Mouse (Mus musculus) cerebellum, postnatal 10 days (tissue): Measurements from ENCODE around the gene Hat1.

Source experiments
- DNase-seq, 2 experiments: peaks; one replicate each; pipeline ENCODE4 v3.0.0; 2021; ENCODE audit warnings: mixed read lengths in 2 of 2

The Hat1 gene

DNA sequence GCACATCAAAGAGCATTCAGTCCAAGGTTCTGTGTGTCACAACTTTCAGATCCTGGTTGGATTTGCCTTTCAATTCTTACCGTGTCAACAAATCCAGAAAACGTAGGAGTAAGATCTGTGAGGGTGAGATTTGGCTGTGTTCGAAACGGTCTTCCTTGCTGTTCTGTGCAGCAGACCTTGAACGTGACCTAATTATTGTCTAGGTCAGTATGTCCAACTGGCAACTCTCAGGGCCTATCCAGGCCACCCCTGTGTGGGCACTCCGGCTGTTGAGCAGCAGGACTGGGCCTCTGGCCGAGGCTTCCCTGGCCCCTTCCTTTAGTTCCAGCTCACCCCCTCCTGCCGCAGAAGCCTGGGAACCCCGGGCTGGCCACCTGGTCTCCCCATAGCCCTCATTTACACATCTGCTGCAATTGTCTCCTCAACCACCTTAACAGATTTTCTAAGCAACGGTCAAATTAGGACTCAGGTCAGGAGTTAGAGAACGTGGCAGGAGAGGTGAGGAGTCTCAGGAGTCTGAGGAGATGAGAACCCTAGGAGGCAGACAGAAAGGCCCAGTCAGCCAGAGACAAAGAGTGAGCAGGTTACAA lies 78.2 kb downstream of the Hat1 start:
- peak; percentile 72 to 84 for DNase-seq

DNA sequence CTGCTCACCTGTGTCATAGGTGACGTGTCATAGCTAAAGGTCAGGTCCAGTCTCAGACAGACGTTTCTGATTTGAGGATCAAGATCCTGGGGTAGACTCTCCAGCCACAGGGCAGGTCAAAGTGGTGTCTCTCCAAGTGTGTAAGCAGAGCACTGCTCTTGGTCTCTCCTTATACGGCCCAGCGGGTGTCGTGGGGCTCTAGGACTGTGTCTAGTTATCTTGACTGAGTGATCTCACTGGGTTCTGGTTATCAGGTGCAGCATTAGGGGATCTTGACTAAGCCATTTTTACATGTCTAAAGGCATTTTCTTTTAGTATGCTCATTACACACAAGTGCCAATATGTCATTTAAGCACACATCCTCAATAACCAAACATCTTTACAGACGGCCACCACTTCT lies 82.3 kb downstream of the Hat1 start:
- DNase-seq = no peak

DNA sequence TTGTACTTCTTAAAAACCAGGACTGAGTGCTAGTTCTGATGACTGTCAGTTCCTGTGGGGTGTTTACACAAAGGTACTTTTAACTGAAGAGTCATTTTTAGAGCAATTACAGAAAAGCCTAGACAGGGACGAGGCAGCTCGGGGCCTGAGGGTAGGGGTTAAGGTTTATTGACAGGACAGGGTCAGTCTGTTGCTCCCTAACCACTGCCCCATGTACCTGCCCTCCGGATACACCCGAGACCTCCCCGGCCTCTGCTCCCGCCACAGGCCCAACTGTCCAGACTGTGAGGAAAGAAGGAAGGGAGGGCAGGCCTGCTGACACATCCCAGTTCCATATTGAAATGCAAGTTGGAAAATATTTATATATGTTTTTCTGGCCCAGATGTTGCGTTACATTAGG lies 85.1 kb downstream of the Hat1 start:
- no peak for DNase-seq

DNA sequence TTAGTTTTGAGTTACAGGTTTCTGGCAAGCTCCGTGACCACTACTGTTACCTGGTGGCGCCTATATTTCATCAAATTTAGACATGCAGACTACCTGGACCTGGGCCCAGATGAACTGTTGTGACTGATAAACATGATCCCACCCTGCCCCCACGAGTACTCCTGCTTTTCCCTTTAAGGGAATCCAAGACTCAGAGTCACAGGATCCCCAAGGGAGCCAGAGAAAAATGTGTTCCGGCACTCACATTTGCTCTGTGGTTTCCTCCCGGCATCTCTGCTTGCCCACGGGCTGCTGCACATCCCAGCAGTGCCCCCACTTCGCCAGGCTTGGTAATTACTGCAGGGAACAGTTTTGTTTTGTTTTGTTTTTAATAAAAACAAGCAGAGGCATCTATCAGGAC lies 85.6 kb downstream of the Hat1 start:
- peak; percentile 59 to 70 for DNase-seq

DNA sequence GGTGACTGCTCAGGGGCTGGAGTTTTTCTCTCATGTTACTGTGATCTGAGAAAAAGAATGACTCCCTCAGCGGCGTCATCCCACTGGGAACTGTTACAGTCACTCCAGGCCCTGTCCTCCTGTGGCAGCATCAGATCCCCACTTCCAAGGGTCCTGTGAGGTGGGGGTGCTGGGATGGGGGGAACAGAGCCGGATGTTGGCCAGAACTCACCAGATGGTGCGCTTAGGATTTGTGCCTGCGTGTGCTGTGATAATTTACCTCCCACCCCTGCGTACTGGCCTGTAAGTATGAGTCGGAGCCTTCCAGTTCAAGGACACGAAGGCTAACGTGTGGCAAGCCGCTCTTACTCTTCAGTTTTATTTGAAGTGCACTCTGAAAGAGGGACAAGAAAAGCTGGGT lies 86.6 kb downstream of the Hat1 start:
- peak in 1 of 2 experiments; percentile 53 for DNase-seq

DNA sequence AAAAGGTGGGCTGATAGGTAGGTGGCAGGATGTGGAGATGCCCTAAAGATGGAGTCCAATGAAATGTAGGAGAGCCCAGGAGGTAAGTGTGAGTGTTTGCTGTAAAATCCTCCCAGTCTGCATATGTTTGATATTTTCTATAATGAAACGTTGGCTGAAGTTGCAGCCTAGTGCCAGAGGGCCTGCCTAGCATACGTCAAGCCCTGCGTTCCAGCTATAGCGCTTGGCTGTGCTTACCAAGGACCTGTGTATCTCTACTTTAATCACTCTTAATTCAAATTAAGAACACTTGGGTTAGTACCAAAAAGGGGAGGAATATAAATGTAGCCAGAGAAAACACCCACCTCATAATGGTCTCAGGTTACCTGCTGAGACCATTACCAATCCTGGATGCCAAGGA lies 87.0 kb downstream of the Hat1 start:
- DNase-seq = no peak

DNA sequence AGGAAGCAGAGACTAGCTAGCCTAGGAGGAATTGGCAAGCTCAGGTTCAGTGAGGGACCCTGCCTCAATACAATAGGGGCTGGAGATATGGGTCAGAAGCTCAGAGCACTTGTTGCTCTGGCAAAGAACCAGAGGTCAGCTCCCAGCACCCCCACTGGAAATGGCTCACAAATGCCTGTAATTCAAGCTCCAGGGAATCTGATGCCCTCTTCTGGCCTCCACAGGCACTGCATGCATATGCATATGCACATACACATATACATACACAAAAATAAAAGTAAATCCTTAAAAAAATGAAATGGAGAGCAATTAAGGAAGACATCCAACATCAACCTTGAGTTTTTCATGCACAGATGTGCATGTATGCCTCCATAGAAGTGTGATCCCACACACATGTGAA lies 89.0 kb downstream of the Hat1 start:
- DNase-seq = no peak

DNA sequence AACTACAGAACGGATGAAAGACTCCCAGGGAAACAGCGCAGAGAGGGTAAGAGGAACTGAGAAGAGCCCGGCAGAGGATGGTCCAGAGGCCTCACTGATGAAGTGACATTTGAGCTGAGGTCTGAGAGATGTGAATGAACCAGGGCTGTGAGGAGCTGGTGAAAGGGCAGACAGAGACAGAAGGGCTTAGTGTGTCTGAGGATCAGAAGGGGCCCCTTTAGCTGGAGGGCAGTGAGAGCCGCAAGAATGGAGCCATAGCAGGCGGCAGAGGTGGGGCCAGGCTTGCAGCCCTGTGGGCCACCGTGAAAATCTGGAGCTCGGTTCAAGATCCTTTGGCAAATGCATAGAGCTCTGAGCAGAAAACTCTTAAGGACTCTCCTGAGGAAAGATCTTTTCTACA lies 91.2 kb downstream of the Hat1 start:
- no peak for DNase-seq

DNA sequence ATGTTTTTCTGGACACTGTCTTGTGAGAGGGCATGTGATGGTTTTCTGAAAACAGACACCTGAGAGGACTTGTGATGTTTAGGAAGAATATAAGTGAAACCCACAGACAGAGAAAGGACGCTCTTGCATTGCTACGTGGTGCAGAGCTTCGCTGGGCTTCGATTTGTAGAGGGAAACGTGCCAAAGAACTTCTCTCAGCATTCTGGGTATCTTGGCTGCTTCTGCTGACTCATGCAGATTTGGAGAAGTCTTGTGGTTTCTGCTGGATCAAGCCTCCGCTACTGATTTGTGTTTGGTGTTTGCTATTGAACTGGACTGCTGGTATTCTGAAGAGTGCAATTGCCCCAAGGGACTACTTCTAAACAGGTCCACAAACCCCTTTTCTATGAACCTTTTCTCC lies 93.1 kb downstream of the Hat1 start:
- no peak for DNase-seq

DNA sequence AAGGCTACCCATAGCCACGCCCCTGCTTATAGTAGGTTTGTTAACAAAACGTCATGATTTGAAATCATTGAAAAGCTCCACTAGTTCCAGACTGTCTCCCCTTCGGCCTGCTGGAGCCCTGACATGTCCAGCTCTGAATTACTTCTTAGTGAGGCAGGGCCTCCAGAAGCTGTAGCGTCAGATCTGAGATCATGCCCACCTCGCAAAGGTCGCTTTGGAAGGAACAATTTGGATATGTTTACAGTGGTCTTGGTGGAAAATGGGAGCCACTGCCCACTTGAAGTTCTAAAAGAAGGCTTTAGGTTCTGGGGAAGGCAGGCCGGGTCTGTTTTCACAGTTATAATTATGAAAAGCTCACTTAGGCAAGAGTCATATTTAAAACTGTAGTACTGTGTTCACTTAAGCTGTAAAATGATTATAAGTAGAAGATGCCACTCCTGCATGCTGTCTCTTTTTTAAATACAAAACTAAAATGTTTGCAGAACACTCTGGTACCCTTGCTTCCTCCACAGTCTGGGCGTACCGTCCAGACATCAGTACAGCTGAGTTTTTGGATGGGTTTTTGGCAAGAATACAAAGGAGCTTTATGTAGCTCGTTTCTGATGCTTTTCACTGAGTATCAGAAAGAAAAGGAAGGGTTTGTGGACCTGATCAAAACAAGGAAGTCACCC lies 94.4 kb downstream of the Hat1 start:
- DNase-seq = no peak

DNA sequence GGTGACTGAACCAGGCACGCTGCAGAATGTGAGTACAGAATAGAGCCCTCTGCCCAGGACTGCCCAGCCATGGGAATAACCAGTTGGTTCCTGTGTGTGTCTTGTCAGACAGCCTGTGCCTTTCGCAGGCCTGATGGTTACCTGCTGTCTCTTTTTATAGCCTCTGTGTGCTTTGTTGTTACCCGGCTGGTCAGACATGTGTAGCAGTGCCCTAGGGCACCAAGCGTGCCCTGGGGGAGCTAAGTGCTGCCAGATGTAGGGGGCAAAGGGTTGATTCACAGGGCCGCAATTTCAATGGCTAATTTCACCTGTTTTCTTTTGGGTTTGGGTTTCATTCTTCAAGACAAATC lies 94.9 kb downstream of the Hat1 start:
- DNase-seq = no peak
